Mouse (Mus musculus): Measurements from ENCODE around the gene Gpatch8. TPM values are rescaled to one million over a fixed set of nuclear protein-coding genes. Genes with fewer than 3 reads are reported as not detected.

The Gpatch8 gene
- 24.8 and 33.4 TPM in 2 replicates for total RNA-seq (2014; rRNA removed)
- polyA plus RNA-seq (2015; fragmentation: Nextera tagmentation; extraction: Ambion mirVana) = 35.8 and 53.3 TPM in 2 replicates

- DNase-seq (ENCODE audit: low spot score) (peak; percentile 98), ATAC-seq (ENCODE audit: low FRiP score) (peak; percentile 98)
- TF ChIP-seq CTCF (IDR thresholded peaks at IDR 0.05) = no peak; the same call in none of the 2 replicates
- peak within 1 kb of the TSS; percentile 98 for H3K27ac ChIP-seq (ENCODE audit: low read depth, low read length)
- H3K27me3 ChIP-seq (ENCODE audit: insufficient read depth, low read length) = no peaks in the 10 kb centered on the region
- no peaks in the 10 kb centered on the region for H3K9me3 ChIP-seq (ENCODE audit: low read length)
- H3K4me3 ChIP-seq (ENCODE audit: low read depth, low read length) = peak within 1 kb of the TSS; percentile 100
- under 1% methylated on average over 50 of the region's 55 CpGs for WGBS
- H3K4me1 ChIP-seq (ENCODE audit: insufficient read depth, low read length) = peaks cover 11% of the 10 kb centered on the region
- H3K36me3 ChIP-seq (ENCODE audit: insufficient read depth, low read length) = no peaks in the 10 kb centered on the region
- H3K9ac ChIP-seq (replicated peaks; ENCODE audit: low read length, poor library complexity, severe bottlenecking) = peak within 1 kb of the TSS; percentile 98
- peak within 1 kb of the TSS; percentile 72 for H3K4me2 ChIP-seq (ENCODE audit: low read depth, low read length, poor library complexity, severe bottlenecking)
These were observed at the start of gene Gpatch8 for GRCm38 (mm10) chr11:102556031-102556715. Gpatch8 (minus strand) TSS chr11:102556392.

GRCm38 (mm10) chr11:102604777-102605552 lies 48.8 kb upstream of the Gpatch8 start:
- Histone ChIP-seq H3K9ac (replicated peaks; ENCODE audit: low read length, poor library complexity, severe bottlenecking) (peak overlapping the region; percentile 54), H3K27ac (ENCODE audit: low read depth, low read length) (no peak overlapping the region), H3K4me3 (ENCODE audit: low read depth, low read length) (peak overlapping the region; percentile 62), H3K27me3 (ENCODE audit: insufficient read depth, low read length) (peaks cover 19% of the 10 kb centered on the region; the same call in 1 of the 2 replicates), H3K4me1 (ENCODE audit: insufficient read depth, low read length) (no peaks in the 10 kb centered on the region), H3K4me2 (ENCODE audit: low read depth, low read length, poor library complexity, severe bottlenecking) (peak overlapping the region; percentile 72), H3K36me3 (ENCODE audit: insufficient read depth, low read length) (no peaks in the 10 kb centered on the region), H3K9me3 (ENCODE audit: low read length) (no peaks in the 10 kb centered on the region)
- TF ChIP-seq CTCF (IDR thresholded peaks at IDR 0.05) = peak; percentile 34; the same call in 1 of the 2 replicates
- WGBS = under 1% methylated on average over 73 of the region's 74 CpGs
- DNase-seq (ENCODE audit: low spot score) (peak; percentile 32), ATAC-seq (ENCODE audit: low FRiP score) (peak; percentile 39)

- H3K27me3 ChIP-seq (ENCODE audit: insufficient read depth, low read length) = peaks cover 19% of the 10 kb centered on the region; the same call in 1 of the 2 replicates
- H3K9ac ChIP-seq (replicated peaks; ENCODE audit: low read length, poor library complexity, severe bottlenecking) = peak within 1 kb of the TSS; percentile 54
- ATAC-seq (ENCODE audit: low FRiP score) (peak; percentile 93), DNase-seq (ENCODE audit: low spot score) (peak; percentile 99)
- no peaks in the 10 kb centered on the region for H3K36me3 ChIP-seq (ENCODE audit: insufficient read depth, low read length)
- H3K4me2 ChIP-seq (ENCODE audit: low read depth, low read length, poor library complexity, severe bottlenecking) = peak within 1 kb of the TSS; percentile 72
- peak within 1 kb of the TSS; percentile 62 for H3K4me3 ChIP-seq (ENCODE audit: low read depth, low read length)
- no peaks in the 10 kb centered on the region for H3K4me1 ChIP-seq (ENCODE audit: insufficient read depth, low read length)
- under 1% methylated on average over 28 of the region's 31 CpGs for WGBS
- H3K27ac ChIP-seq (ENCODE audit: low read depth, low read length) = peak within 1 kb of the TSS; percentile 57
- no peaks in the 10 kb centered on the region for H3K9me3 ChIP-seq (ENCODE audit: low read length)
- TF ChIP-seq CTCF (IDR thresholded peaks at IDR 0.05) = no peak
These were observed 47.9 kb upstream of the Gpatch8 start, which contains the start of gene Fzd2 for GRCm38 (mm10) chr11:102604010-102604584. Fzd2 (plus strand) TSS chr11:102604396.

GRCm38 (mm10) chr11:102603496-102603850 lies 47.3 kb upstream of the Gpatch8 start:
- no peak for TF ChIP-seq CTCF (IDR thresholded peaks at IDR 0.05)
- peak; percentile 61 for DNase-seq (ENCODE audit: low spot score)
- H3K27ac ChIP-seq (ENCODE audit: low read depth, low read length) = peak overlapping the region; percentile 57
- H3K4me2 ChIP-seq (ENCODE audit: low read depth, low read length, poor library complexity, severe bottlenecking) = peak overlapping the region; percentile 60
- peaks cover 19% of the 10 kb centered on the region; the same call in 1 of the 2 replicates for H3K27me3 ChIP-seq (ENCODE audit: insufficient read depth, low read length)
- 1% methylated on average over 10 of the region's 10 CpGs for WGBS
- no peaks in the 10 kb centered on the region for H3K4me1 ChIP-seq (ENCODE audit: insufficient read depth, low read length)
- H3K36me3 ChIP-seq (ENCODE audit: insufficient read depth, low read length) = no peaks in the 10 kb centered on the region
- no peak for ATAC-seq (ENCODE audit: low FRiP score)
- no peaks in the 10 kb centered on the region for H3K9me3 ChIP-seq (ENCODE audit: low read length)
- no peak overlapping the region; the same call in 1 of the 2 replicates for H3K9ac ChIP-seq (replicated peaks; ENCODE audit: low read length, poor library complexity, severe bottlenecking)
- H3K4me3 ChIP-seq (ENCODE audit: low read depth, low read length) = peak overlapping the region; percentile 62

- ATAC-seq (ENCODE audit: low FRiP score) (no peak), DNase-seq (ENCODE audit: low spot score) (peak; percentile 22)
- no peak for TF ChIP-seq CTCF (IDR thresholded peaks at IDR 0.05)
- WGBS = 2% methylated on average over 13 of the region's 13 CpGs
- Histone ChIP-seq H3K9ac (replicated peaks; ENCODE audit: low read length, poor library complexity, severe bottlenecking) (peak overlapping the region; percentile 29; the same call in 1 of the 2 replicates), H3K27ac (ENCODE audit: low read depth, low read length) (peak overlapping the region; percentile 57; the same call in 1 of the 2 replicates), H3K27me3 (ENCODE audit: insufficient read depth, low read length) (peaks cover 14% of the 10 kb centered on the region; the same call in 1 of the 2 replicates), H3K9me3 (ENCODE audit: low read length) (no peaks in the 10 kb centered on the region), H3K4me3 (ENCODE audit: low read depth, low read length) (peak overlapping the region; percentile 62), H3K4me1 (ENCODE audit: insufficient read depth, low read length) (no peaks in the 10 kb centered on the region), H3K4me2 (ENCODE audit: low read depth, low read length, poor library complexity, severe bottlenecking) (peak overlapping the region; percentile 60), H3K36me3 (ENCODE audit: insufficient read depth, low read length) (no peaks in the 10 kb centered on the region)
These were observed 46.8 kb upstream of the Gpatch8 start for GRCm38 (mm10) chr11:102602816-102603495.
